Mouse (Mus musculus): Measurements from ENCODE around the gene Fat4.

The Fat4 gene

DNA sequence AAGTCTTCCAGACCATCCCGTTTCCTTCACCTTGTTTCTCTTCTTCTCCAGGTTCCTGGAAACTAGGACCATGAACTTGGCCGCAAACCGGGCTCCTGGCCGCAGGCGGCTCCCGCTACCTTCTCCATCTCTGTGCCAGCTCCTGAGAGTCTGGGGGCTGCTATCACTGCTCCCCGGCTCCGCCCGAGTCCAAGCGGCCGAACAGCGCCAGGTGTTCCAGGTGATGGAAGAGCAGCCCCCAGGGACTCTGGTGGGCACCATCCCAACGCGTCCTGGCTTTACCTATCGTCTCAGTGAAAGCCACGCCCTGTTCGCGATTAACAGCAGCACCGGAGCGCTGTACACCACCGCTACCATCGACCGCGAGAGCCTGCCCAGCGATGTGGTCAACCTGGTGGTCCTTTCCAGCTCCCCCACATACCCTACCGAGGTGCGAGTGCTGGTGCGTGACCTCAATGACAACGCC is at the start of gene Fat4:
TSS of gene Fat4 (plus strand) at position 51 of the 466 bp plus-strand sequence.
- DNase-seq: peak; percentile 21

- DNase-seq: no peak
These were observed 47.3 kb upstream of the Fat4 start for GRCm38 (mm10) chr3:38839438-38839837.

- DNase-seq: no peak
These were observed 43.7 kb upstream of the Fat4 start for GRCm38 (mm10) chr3:38843000-38843538.

DNA sequence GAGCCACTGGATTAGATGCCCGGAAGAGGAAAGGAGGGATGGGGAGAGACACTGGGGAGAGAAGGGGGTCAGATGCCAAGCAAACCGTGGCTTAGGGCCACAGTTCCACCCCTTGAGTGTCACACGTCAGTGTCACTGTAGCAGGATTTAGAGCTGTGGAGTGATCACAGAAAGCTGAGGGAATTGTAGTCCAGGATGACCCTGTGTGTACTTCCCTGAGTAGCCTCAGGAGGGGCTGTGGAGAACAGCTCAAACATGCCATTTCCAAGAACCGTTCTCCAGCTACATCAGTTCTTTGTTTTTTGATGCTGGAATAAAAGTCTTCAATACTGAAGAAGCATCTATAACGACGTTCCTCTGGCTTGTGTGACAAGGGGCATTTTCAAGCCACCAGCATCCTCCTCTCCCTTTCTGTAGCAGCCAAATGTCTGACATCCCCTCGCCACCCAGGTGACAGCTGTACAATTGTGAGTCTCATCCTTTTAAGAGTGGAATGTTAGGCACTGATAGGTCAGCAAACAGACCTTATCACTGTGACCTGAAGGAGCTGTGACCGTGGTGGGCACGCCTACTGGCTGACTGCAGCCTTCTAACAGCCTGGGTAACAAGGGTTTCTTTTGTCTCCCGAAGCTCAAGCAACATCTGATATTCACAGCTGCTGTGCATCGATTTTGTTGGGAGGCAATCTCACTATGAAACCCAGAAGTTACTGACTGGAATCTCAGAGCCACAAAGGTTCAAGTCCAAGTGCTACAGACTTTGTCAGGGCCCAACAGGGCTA is 39.9 kb upstream of the Fat4 start:
- DNase-seq: no peak

DNA sequence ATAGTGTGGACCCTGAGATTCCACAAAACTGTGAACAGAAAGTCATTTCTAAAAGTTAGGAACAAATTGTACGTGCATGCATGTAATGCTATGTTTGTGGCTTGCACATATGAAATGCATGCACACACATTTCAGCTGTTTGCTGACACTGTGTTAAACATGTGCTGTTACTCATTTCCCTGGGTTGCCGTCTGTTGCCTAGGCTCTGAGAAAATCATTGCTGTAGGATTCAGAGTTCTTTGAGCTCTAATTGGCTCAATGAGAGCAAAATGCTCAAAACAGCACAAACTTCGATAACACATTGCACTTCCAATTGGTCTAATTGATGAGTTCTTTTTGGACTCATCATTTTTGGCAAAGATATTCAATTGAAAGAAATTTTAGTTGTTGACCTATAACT is 37.7 kb upstream of the Fat4 start:
- DNase-seq: no peak

DNA sequence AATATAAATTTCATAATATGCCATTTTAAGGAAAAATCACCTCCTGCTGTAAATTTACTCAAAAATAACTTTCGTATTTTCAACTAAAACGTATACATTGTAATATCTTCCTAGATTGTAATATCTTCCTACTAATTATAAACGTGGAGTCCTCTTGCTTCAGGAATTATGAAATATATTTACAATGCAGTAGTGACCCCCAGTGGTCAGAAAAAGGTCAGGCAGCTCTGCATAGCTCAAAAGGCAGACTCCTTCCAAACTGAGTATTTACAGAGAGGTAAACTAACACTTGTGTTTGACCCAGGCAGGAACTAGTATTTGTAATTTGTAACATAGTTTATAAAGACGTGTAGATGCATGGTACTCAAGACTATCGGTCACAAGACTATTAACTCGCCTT is 37.2 kb upstream of the Fat4 start:
- peak; percentile 48 for DNase-seq

DNA sequence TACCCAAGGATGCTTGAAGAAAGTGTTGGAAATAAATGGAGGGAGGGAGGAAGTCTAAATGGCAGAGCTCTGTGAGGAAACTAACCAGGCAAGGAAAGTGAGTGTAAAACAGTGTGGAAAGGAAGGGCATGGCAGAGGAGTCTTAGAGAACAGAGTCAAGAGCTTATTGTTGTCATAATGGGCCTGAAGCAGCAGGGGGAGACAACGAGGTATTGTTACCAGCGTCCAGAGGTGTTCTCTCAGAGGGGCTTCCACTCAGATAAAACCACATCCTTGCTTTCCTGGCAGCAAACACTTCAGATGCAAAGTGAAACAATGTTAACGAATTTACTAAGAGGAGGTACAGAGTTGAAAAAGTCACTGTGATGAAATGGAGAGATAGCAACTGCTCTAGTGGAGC is 33.1 kb upstream of the Fat4 start:
- DNase-seq: no peak

DNA sequence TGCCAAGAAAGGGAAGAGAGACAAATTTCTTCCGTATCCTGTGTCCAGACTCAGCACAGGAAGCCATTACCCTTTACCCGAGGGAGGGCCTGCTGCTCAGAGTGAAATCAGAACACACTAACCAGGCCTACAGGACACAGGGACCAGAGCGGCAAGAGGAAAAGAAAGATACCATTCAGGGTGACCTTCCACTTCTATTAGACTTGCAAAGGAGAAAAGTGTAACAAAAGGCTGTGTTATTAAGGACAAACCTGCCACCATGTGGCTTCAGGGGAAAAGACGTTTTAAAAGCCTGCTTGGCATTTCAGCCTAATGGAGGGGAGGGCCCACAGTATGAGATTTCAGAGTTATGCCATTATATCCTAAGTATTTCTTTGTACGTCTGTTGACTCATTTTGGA is 26.1 kb upstream of the Fat4 start:
- DNase-seq: no peak

GRCm38 (mm10) chr3:38871291-38871690 is 15.4 kb upstream of the Fat4 start:
- no peak for DNase-seq

DNA sequence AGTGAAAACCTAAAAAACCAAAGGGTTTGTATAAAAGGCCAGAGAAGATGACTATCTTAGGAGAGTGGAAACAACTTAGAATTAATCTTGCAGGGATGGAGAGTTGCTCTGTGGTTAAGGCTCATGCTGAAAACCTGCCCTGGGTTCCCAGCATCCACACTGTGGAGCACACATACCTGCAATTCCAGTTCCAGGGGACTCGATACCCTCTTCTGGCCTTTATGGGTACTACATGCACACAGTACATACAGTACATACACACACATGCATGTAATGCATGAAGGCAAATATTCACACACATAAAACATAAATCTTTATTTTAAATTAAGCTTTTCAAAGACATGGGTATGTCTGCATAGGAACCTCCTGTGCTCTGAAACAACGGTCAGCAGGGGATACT is 10.9 kb upstream of the Fat4 start:
- DNase-seq: no peak

GRCm38 (mm10) chr3:38876706-38877105 is 10.0 kb upstream of the Fat4 start:
- DNase-seq: no peak

DNA sequence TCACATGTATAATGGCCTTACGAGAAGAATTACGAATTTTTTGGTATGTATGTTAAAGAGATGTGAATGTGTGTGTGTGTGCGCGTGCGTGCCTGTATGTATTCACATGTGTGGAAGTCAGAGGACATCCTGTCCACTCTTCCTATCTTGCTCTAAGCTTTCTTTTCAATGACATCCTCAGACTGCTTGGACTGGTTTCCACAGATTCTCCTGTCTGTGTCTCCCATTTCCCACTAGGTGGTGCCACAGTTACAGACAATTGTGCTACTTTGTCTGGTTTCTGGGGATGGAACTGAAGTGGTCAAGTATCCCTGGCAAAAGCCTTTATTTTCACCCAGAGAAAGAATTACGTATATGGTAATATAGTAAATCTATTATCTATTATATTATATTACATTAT is 4.0 kb upstream of the Fat4 start:
- peak; percentile 13 for DNase-seq

- DNase-seq: no peak
These were observed 3.1 kb upstream of the Fat4 start for GRCm38 (mm10) chr3:38883676-38884075.

DNA sequence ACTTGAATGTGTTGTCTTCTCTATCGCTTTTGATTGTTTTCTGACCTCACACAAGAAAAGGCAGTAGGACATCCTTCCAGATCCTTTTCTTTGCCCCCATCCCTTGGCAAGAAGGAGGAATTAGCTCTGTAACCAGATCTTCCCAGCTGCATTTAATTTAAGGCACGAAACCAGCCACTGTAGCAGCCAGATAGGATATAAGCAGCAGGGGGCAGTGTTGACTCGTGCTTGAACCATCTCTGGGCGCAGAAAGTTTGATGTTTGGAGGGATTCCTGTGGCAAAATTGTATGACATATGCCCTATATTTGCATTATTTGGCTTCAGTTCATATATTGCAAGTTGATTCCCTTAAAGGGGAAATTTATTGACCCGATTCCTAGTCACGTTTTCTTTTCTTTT is 2.5 kb upstream of the Fat4 start:
- DNase-seq: peak; percentile 78

DNA sequence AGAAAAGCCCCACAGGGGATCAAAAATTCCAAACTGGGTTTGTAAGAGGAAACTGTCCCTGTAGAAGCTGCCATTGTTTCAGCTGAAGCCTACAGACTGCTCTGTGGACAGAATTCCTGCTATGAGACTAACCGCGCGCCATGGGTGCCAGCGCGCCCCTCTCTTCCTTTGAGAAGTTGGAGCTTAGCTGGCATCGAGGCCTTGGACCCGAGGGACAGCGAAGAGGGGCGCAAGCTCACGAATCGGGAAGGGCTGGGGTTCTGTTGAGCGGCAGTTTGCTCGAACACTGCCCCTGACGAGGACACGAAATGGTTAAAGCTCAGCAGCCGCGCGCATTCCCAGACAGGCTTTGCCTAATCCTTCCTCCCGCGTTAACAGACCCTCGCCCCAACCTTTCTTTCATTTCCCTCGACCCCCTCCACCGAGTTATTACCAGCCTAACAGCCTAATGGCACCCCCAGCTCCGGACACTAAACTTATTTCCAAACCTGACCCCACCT is 1.8 kb upstream of the Fat4 start:
- DNase-seq: peak; percentile 35

DNA sequence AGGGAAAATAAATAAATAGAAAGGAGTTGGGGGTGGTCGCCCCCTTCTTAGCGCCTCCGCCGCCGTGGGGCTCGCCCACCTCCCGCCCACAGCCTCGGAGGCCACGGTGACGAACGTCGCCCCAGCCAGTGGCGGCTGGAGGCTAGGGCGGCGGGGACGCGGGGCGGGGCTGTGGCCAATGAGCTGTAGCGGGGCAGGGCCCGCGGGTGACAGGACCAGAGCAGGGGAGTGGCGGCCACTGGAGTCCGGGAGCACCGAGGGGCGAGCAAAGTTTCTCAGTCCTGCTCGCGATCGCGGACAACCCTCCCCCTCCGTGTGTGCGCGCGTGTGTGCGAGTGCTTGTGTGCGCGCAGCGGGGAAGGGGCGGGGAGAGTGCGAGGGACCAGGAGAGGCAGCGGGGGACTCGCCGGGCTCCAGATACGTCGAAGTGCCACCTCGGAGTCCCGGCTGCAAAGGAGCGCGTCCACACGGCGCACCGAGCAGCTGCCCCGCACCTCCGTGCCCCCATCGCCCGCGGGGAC is 1.2 kb upstream of the Fat4 start:
- peak; percentile 73 for DNase-seq

- peak; percentile 42 for DNase-seq
These were observed 499 bp upstream of the Fat4 start for GRCm38 (mm10) chr3:38886061-38886821.

GRCm38 (mm10) chr3:38887381-38887991 is 746 bp downstream of the Fat4 start:
- DNase-seq: peak; percentile 75

GRCm38 (mm10) chr3:38888111-38888510 is 1.4 kb downstream of the Fat4 start:
- peak; percentile 85 for DNase-seq

GRCm38 (mm10) chr3:38892791-38893224 is 6.1 kb downstream of the Fat4 start:
- DNase-seq: no peak

GRCm38 (mm10) chr3:38900839-38901238 is 14.1 kb downstream of the Fat4 start:
- no peak for DNase-seq

DNA sequence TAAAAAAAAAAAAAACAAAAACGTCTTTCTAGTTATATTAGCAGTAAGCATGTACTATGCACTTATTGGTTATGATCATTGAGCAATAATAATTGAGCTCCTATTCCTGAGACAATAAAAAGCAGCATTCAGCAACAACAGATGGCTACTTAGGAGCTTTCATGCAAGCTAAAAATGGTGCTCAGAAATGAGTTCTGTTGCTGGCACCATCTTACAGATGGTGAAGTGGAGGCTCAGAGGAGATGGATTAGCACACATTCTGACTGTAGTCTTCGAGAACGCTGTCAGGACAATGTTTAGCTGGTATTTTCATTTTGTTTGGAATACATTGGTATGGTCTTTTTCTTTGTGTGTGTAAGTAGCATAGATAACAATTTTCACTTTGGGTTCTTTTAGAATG is 20.1 kb downstream of the Fat4 start:
- DNase-seq: no peak

Data from right cerebral cortex, postnatal 14 days (tissue).